1 mouse cellular context compared by ENCODE assay signal in genomic region chr7:27195681-27196611, GRCm38 (mm10).
A peak's percentile ranks its signal among the peaks of the same experiment; 100 is the strongest.
TF ChIP-seq lines count a peak whose summit lies in the region.

TSS of gene BC024978 (plus strand) at chr7:27195781.
TSS of gene Snrpa (minus strand) at chr7:27196271.

TF ChIP-seq in myocyte, 11 proteins besides CTCF, POLR2A, EP300 and RAD21 (continued from another document):
- TF ChIP-seq SRF (IDR thresholded peaks at IDR 0.05; ENCODE audit: control insufficient read depth, insufficient read length, low read depth), result peak; percentile 18
